Mouse (Mus musculus): ENCODE data around the gene Col15a1. TPM values are rescaled to one million over a fixed set of nuclear protein-coding genes. Genes with fewer than 3 reads are reported as not detected.

Gene Col15a1
- 9.3 and 13.5 TPM in 2 replicates for polyA plus RNA-seq (2012; rRNA removed)

- DNase-seq (ENCODE audit: extremely low spot score in 1 of 2, low spot score in 1 of 2), result no peak
These were observed at the start of gene Col15a1 for GRCm38 (mm10) chr4:47207969-47208420. Col15a1 (plus strand) TSS chr4:47208161.

DNA sequence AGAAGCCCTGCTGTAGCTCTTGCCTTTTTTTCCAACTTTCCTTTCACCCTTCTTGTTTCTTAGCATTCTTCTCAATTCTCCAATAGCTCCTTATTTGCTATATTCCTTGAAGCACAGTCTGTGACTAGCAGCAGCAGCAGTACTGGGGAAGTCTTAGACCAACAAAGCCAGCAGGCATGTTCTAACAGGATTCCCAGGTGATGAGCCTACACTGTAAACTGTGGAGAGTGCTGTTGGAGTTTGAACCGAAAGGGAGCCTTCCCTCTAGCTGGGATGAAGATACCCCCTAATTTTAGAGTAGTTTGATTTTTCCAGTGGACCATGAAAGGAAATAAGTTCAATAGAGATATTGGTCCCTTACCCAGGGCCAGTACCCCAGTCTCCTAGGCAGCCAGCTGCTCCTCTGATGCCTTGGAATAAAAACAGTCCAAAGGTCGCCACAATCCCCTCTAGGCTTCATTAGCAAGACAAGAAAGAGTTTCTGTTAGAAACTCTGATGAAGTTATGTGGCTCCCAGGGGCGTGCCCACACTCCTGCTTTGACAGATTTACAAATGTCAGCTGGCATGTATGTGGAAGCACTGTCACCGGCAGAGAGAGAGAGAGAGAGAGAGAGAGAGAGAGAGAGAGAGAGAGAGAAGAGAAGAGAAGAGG is 46.7 kb upstream of the Col15a1 start:
- DNase-seq (ENCODE audit: extremely low spot score in 1 of 2, low spot score in 1 of 2), result no peak

- DNase-seq (ENCODE audit: extremely low spot score in 1 of 2, low spot score in 1 of 2), result no peak
These were observed 46.0 kb upstream of the Col15a1 start for GRCm38 (mm10) chr4:47161756-47162587.

DNA sequence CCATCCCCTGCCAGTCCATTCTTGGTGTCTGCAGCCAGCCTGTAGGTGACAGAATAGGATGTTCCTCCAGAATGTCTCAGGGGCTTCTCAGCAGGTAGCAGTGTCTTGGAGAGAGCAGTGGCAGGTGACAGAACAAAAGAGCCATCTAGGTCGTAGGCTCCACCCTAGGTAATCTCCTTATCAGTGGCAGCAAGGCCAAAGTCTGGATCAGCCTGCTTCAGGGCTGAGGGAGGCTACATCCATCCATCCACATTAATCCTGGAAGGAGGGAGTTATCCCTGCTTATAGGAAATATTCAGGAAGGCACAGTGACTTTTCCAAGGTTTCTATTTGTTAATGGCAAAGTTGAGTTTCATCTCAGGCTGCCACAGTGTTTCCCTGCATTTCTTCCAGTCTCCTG is 35.6 kb upstream of the Col15a1 start:
- DNase-seq (ENCODE audit: extremely low spot score in 1 of 2, low spot score in 1 of 2), result no peak

DNA sequence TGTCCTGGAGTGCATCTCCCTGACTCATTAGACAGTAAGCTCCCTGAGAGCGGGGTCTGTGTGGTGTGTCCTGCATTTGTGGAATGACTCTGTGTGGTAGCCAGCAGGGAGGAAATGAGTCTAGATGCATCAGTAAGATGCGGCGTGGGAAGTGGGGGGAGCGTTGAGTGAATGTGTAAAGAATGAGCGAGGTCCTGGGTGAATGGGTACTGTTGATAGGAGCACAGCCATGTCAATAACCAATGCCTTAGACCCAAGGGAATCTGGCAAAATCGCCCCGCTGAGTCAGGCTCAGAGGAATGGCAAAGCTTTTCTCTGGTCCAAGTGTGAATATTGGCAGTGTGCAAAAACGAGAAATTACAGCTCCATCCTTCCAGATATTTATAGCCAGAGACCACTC is 30.9 kb upstream of the Col15a1 start:
- DNase-seq (ENCODE audit: extremely low spot score in 1 of 2, low spot score in 1 of 2), result no peak

- DNase-seq (ENCODE audit: extremely low spot score in 1 of 2, low spot score in 1 of 2), result no peak
These were observed 29.6 kb upstream of the Col15a1 start for GRCm38 (mm10) chr4:47178261-47178961.

GRCm38 (mm10) chr4:47179535-47179934 is 28.4 kb upstream of the Col15a1 start:
- DNase-seq (ENCODE audit: extremely low spot score in 1 of 2, low spot score in 1 of 2), result no peak

- no peak for DNase-seq (ENCODE audit: extremely low spot score in 1 of 2, low spot score in 1 of 2)
These were observed 23.8 kb upstream of the Col15a1 start for GRCm38 (mm10) chr4:47184058-47184661.

- no peak for DNase-seq (ENCODE audit: extremely low spot score in 1 of 2, low spot score in 1 of 2)
These were observed 21.4 kb upstream of the Col15a1 start for GRCm38 (mm10) chr4:47186514-47186913.

GRCm38 (mm10) chr4:47196173-47196572 is 11.8 kb upstream of the Col15a1 start:
- no peak for DNase-seq (ENCODE audit: extremely low spot score in 1 of 2, low spot score in 1 of 2)

- DNase-seq (ENCODE audit: extremely low spot score in 1 of 2, low spot score in 1 of 2), result no peak
These were observed 4.3 kb upstream of the Col15a1 start for GRCm38 (mm10) chr4:47203643-47204042.

DNA sequence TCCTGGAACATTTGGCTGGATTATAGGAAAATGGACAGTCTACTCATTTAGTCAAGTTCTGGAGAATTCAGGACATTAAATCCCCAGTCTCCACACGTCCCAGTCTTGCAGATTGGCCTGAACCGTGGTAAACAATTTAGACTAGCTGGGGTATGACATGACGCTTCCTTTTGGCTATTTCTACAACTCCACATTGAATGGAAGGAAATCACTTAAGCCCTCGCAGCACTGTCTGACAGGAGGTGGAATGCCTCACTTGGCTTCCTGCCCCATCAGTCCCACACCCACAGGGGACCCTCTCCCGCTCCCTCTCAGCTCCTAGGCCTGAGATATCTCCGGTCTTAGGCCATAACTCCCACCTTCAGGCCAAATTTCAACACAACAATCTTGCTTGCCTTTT is 2.1 kb upstream of the Col15a1 start:
- no peak for DNase-seq (ENCODE audit: extremely low spot score in 1 of 2, low spot score in 1 of 2)

GRCm38 (mm10) chr4:47208421-47208991 is 545 bp downstream of the Col15a1 start:
- no peak for DNase-seq (ENCODE audit: extremely low spot score in 1 of 2, low spot score in 1 of 2)

DNA sequence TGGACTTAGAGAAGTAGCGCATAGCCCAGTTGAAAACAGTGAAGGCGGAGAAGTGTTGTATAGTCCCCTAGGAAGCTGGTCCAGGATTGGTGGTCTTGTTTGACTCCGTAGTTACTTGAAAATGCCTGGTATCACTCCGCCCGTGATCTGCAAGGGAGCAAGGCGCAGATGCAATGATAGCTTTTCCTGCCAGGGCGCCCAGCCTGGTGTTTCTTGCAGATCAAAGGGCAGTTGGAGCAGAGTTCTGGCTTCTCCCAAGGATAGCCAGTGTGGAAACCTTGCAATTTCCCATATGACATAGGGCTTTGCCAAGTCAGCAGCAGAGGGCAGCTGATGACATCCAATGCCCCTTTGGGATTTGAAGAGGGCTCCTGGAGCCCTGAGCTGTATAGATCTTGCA is 1.5 kb downstream of the Col15a1 start:
- DNase-seq (ENCODE audit: extremely low spot score in 1 of 2, low spot score in 1 of 2), result no peak

DNA sequence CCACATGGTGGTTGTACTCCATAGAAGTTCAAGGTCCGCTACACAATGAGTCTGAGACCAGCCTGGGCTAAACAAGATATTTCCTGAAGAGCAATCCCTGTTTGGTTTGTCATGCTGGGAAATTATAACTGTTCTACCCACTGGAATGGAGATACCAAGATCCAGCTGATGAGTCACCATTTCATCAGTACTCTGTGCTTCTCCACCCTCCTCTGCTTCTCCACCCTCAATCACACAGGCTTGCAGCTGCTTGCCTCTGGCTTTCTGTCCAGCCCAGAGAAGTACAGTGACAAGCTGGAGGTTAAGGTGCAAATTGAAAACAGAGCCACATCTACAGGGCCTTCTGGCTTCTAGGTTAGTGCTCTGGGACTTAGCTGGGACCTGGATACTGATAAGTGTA is 10.9 kb downstream of the Col15a1 start:
- no peak for DNase-seq (ENCODE audit: extremely low spot score in 1 of 2, low spot score in 1 of 2)

DNA sequence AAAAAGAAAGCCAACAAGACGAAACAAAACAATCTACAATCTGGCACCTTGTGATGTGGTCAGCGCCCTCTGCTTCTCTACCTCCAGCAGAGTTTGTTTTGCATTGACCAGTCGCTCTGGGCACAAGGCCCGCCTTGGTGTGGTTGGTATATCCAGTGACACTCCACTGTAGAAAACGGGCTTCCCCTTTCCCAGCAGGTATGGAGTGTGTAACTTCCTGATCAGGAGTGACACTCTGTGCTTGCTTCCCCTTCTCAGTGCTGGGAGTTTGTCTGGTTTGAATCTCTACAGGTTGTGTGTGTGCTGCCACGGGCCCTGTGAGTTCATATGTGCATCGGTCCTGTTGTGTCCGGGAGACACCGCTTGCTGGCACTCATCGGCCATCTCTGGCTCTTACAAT is 11.4 kb downstream of the Col15a1 start:
- DNase-seq (ENCODE audit: extremely low spot score in 1 of 2, low spot score in 1 of 2), result no peak

- no peak for DNase-seq (ENCODE audit: extremely low spot score in 1 of 2, low spot score in 1 of 2)
These were observed 12.6 kb downstream of the Col15a1 start for GRCm38 (mm10) chr4:47220544-47220943.

DNA sequence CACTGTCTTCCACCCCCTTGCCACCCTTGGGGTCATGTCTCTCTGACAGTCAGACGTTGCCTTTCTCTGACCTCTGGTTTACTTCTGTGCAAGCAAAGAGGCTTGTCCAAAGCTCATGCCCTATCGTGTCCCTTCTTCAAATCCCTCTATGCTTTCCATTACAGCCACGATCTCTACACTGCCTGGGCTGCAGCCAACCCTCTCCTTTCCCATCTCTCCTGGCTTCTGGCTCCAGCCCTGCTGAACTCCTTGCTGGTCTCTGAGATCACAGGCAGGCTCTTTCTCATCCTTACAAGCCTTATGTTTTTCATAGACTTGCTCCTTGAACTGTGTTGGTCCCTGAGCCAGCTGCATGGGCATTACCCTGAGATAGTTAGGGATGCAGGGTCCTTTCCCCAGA is 14.2 kb downstream of the Col15a1 start:
- no peak for DNase-seq (ENCODE audit: extremely low spot score in 1 of 2, low spot score in 1 of 2)

- DNase-seq (ENCODE audit: extremely low spot score in 1 of 2, low spot score in 1 of 2), result peak in 1 of 2 experiments; percentile 78
These were observed 18.0 kb downstream of the Col15a1 start for GRCm38 (mm10) chr4:47225920-47226319.

DNA sequence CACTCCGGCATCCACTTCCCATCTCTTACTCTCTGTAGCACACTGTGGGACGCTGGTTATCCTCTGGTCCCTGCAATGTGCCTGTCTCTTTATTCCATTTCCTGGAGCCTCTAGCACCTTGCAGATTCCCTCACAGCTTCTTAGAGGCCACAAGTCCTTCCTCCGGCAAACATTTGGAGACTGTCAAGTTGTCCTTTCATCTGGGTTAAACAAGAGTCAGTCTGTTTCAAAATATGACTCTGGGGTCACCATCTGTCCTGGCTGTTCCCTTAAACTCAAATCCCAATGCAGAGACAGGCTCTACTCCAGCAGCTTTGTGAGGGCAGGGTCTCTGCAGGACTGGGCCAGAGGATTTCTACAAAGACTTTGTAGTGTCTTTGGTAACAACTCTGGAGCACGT is 19.1 kb downstream of the Col15a1 start:
- no peak for DNase-seq (ENCODE audit: extremely low spot score in 1 of 2, low spot score in 1 of 2)

- DNase-seq (ENCODE audit: extremely low spot score in 1 of 2, low spot score in 1 of 2), result peak; percentile 66 to 83
These were observed 19.8 kb downstream of the Col15a1 start for GRCm38 (mm10) chr4:47227756-47228155.
